Mouse (Mus musculus) lung, adult 2 months (tissue): ENCODE results near the gene Secisbp2l.

Experiments used
- CTCF ChIP-seq: fragments of 200-500 bp; IDR thresholded peaks from 2 replicates; pipeline ENCODE4 v1.5.1; 2011; ENCODE audit warnings: mild to moderate bottlenecking, low read length, control low read depth; ENCODE audit not compliant: insufficient read depth
- POLR2A ChIP-seq: fragments of 200-500 bp; IDR thresholded peaks from 2 replicates; pipeline ENCODE4 v1.6.1; 2011; ENCODE audit warnings: low read depth, mild to moderate bottlenecking, control low read depth, low read length, borderline replicate concordance; ENCODE audit errors: extremely low read depth

- no peak for TF ChIP-seq CTCF
- TF ChIP-seq POLR2A = no peak
These were observed 7.6 kb upstream of the Secisbp2l start for GRCm38 (mm10) chr2:125790242-125790641.
